Mouse (Mus musculus) forebrain, embryonic 16.5 days (tissue): ENCODE measurements at regions not wholly inside any gene's neighbourhood (a gene's known extent, or its start where the extent isn't known, plus 50 kb on each side); places are given as distances from the start of the nearest gene placed in this dataset.
A peak's percentile ranks its signal among the peaks of the same experiment; 100 is the strongest.

ENCODE experiments used
- ATAC-seq: fragments of 200-750 bp; cut with Nextera tagmentation; 2 replicates; pipeline ENCODE4 v1.8.0; 2017; ENCODE audit warnings: mild to moderate bottlenecking, moderate library complexity
- H3K27ac ChIP-seq: fragments of 300-500 bp; sonication (generic); 2 replicates; pipeline ENCODE4 v1.5.1; 2014; ENCODE audit warnings: low read length, control low read depth
- H3K27me3 ChIP-seq: fragments of 300-500 bp; sonication (generic); replicated peaks from 2 replicates; pipeline ENCODE4 v1.6.1; 2014; ENCODE audit warnings: low read length; ENCODE audit not compliant: control insufficient read depth, insufficient read depth
- H3K36me3 ChIP-seq: fragments of 300-500 bp; sonication (generic); 2 replicates; pipeline ENCODE4 v1.6.1; 2014; ENCODE audit not compliant: control insufficient read depth, insufficient read depth
- H3K4me1 ChIP-seq: fragments of 300-500 bp; sonication (generic); replicated peaks from 2 replicates; pipeline ENCODE4 v1.6.1; 2014; ENCODE audit warnings: low read length; ENCODE audit not compliant: control insufficient read depth, insufficient read depth
- H3K4me2 ChIP-seq: fragments of 300-500 bp; sonication (generic); 2 replicates; pipeline ENCODE4 v1.6.1; 2014; ENCODE audit warnings: mild to moderate bottlenecking, low read length, control low read depth
- H3K4me3 ChIP-seq: fragments of 300-500 bp; sonication (generic); replicated peaks from 2 replicates; pipeline ENCODE4 v1.5.1; 2014; ENCODE audit warnings: mild to moderate bottlenecking, low read length, control low read depth
- H3K9ac ChIP-seq: fragments of 300-500 bp; sonication (generic); replicated peaks from 2 replicates; pipeline ENCODE4 v1.6.1; 2014; ENCODE audit warnings: low read depth, low read length, control low read depth
- H3K9me3 ChIP-seq: fragments of 300-500 bp; sonication (generic); 2 replicates; pipeline ENCODE4 v1.6.1; 2016; ENCODE audit warnings: low read length; ENCODE audit not compliant: control insufficient read depth
- WGBS: fragments of 180-500 bp; shearing (Covaris S2); extraction: QIAGEN DNeasy Blood & Tissue Kit; methylation state at CpG from one replicate; pipeline ENCODE4 v1.1.7; 2014; 5-methylcytosine and 5-hydroxymethylcytosine counted together

DNA sequence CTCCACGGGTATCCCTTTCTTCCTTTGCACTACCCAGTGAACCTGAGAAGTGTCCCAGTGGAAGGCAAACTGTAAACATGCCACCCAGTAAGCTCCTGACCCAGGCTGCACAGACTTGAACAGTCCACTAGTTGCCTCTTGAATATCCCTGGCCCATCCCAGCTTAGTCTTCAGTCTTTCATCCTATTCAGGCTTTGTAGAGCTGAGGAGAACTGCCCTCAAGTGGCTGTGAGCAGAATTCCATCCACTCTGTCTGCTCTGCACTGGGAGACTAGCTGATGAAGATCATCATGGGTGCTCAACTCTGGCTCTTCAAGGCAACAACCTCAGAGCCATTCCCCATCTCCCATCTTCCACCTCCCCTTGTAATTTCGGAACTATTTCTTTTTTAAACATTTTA is 249.1 kb downstream of the Lmx1a start:
- no peak overlapping the region for H3K4me3 ChIP-seq
- peaks cover 4% of the 10 kb centered on the region for H3K4me1 ChIP-seq
- WGBS, result 76% methylated on average over 2 of the region's 2 CpGs
- H3K27me3 ChIP-seq, result no peaks in the 10 kb centered on the region
- H3K4me2 ChIP-seq, result no peak overlapping the region
- H3K9ac ChIP-seq, result no peak overlapping the region
- H3K9me3 ChIP-seq, result no peaks in the 10 kb centered on the region
- ATAC-seq, result peak; percentile 21; the same call in 1 of the 2 replicates
- no peak overlapping the region for H3K27ac ChIP-seq
- H3K36me3 ChIP-seq, result no peaks in the 10 kb centered on the region

- H3K4me2 ChIP-seq, result peak overlapping the region; percentile 9; the same call in 1 of the 2 replicates
- H3K36me3 ChIP-seq, result no peaks in the 10 kb centered on the region
- peak; percentile 37; the same call in 1 of the 2 replicates for ATAC-seq
- no peak overlapping the region for H3K4me3 ChIP-seq
- no peaks in the 10 kb centered on the region for H3K9me3 ChIP-seq
- 25% methylated on average over 8 of the region's 8 CpGs for WGBS
- no peaks in the 10 kb centered on the region for H3K27me3 ChIP-seq
- 0 out of 2 replicates have a peak overlapping the region, but pooled peaks have one; percentile 1 for H3K9ac ChIP-seq
- peaks cover 12% of the 10 kb centered on the region for H3K4me1 ChIP-seq
- no peak overlapping the region; the same call in 1 of the 2 replicates for H3K27ac ChIP-seq
Measured at GRCm38 (mm10) chr1:167942037-167942470, 253.0 kb downstream of the Lmx1a start.

GRCm38 (mm10) chr1:167943121-167943520 is 254.1 kb downstream of the Lmx1a start:
- H3K9ac ChIP-seq, result no peak overlapping the region
- ATAC-seq, result no peak

GRCm38 (mm10) chr1:167945615-167946252 is 256.7 kb downstream of the Lmx1a start:
- Histone ChIP-seq H3K27me3 (no peaks in the 10 kb centered on the region), H3K36me3 (no peaks in the 10 kb centered on the region), H3K4me3 (no peak overlapping the region), H3K27ac (no peak overlapping the region), H3K4me1 (peaks cover 20% of the 10 kb centered on the region), H3K4me2 (no peak overlapping the region), H3K9ac (no peak overlapping the region), H3K9me3 (no peaks in the 10 kb centered on the region)
- 40% methylated on average over 9 of the region's 9 CpGs for WGBS
- peak; percentile 66 for ATAC-seq

More at GRCm38 (mm10) chr1:167943121-167943520, 254.1 kb downstream of the Lmx1a start:
- Histone ChIP-seq H3K4me3 (no peak overlapping the region), H3K27me3 (no peaks in the 10 kb centered on the region), H3K9me3 (no peaks in the 10 kb centered on the region), H3K4me1 (peaks cover 20% of the 10 kb centered on the region), H3K36me3 (no peaks in the 10 kb centered on the region), H3K4me2 (no peak overlapping the region), H3K27ac (no peak overlapping the region)
- 47% methylated on average over 8 of the region's 8 CpGs for WGBS

- Histone ChIP-seq H3K4me3 (no peak overlapping the region), H3K27me3 (no peaks in the 10 kb centered on the region), H3K27ac (no peak overlapping the region), H3K4me2 (no peak overlapping the region), H3K9me3 (no peaks in the 10 kb centered on the region), H3K4me1 (peaks cover 16% of the 10 kb centered on the region), H3K36me3 (no peaks in the 10 kb centered on the region), H3K9ac (no peak overlapping the region)
- WGBS, result 72% methylated on average over 7 of the region's 7 CpGs
- no peak for ATAC-seq
Measured at GRCm38 (mm10) chr1:167947866-167948265, 258.8 kb downstream of the Lmx1a start.

GRCm38 (mm10) chr1:167951717-167952116 is 262.7 kb downstream of the Lmx1a start:
- no peak overlapping the region for H3K4me3 ChIP-seq
- no peak overlapping the region for H3K9ac ChIP-seq

GRCm38 (mm10) chr1:167958531-167958930 is 269.5 kb downstream of the Lmx1a start:
- no peak overlapping the region for H3K4me3 ChIP-seq
- 94% methylated on average over 6 of the region's 6 CpGs for WGBS
- no peak for ATAC-seq

More at GRCm38 (mm10) chr1:167951717-167952116, 262.7 kb downstream of the Lmx1a start:
- ATAC-seq, result no peak
- H3K36me3 ChIP-seq, result no peaks in the 10 kb centered on the region
- no peak overlapping the region for H3K27ac ChIP-seq
- H3K27me3 ChIP-seq, result no peaks in the 10 kb centered on the region
- no peak overlapping the region for H3K4me2 ChIP-seq
- H3K9me3 ChIP-seq, result no peaks in the 10 kb centered on the region
- H3K4me1 ChIP-seq, result peaks cover 8% of the 10 kb centered on the region

DNA sequence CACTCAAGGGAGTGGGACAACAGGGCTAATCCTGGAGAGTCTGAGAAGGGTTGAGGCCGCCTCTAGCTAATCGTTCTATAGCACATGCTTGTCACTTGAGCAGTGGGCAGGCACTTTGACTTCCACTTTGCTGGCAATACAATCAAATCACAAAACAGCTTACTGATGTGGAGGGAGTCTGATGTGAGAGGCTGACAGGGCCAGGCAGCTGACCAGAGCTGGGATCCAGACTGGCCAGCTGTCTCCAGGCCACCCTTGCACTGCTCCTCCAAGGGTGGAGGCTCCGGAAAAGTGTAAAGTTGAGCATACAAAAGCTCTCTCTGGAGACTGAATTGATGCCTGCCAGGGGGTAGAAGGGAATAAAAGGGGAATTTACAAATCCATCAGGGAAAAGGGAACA is 280.5 kb downstream of the Lmx1a start:
- 16% methylated on average over 3 of the region's 3 CpGs for WGBS
- no peak overlapping the region for H3K4me2 ChIP-seq
- H3K4me3 ChIP-seq, result no peak overlapping the region
- H3K27ac ChIP-seq, result no peak overlapping the region
- H3K9ac ChIP-seq, result no peak overlapping the region
- H3K9me3 ChIP-seq, result no peaks in the 10 kb centered on the region
- no peaks in the 10 kb centered on the region for H3K36me3 ChIP-seq
- ATAC-seq, result peak; percentile 49; the same call in 1 of the 2 replicates
- 0 out of 2 replicates have a peak, but pooled peaks cover 2% of the 10 kb centered on the region for H3K27me3 ChIP-seq
- H3K4me1 ChIP-seq, result no peaks in the 10 kb centered on the region

More at GRCm38 (mm10) chr1:167958531-167958930, 269.5 kb downstream of the Lmx1a start:
- Histone ChIP-seq H3K9me3 (no peaks in the 10 kb centered on the region), H3K36me3 (no peaks in the 10 kb centered on the region), H3K27me3 (no peaks in the 10 kb centered on the region), H3K4me2 (no peak overlapping the region), H3K4me1 (no peaks in the 10 kb centered on the region), H3K27ac (no peak overlapping the region), H3K9ac (no peak overlapping the region)

- 10% methylated on average over 5 of the region's 5 CpGs for WGBS
- Histone ChIP-seq H3K27ac (no peak overlapping the region), H3K9me3 (no peaks in the 10 kb centered on the region), H3K4me3 (no peak overlapping the region), H3K4me1 (no peaks in the 10 kb centered on the region), H3K9ac (no peak overlapping the region), H3K27me3 (0 out of 2 replicates have a peak, but pooled peaks cover 2% of the 10 kb centered on the region), H3K4me2 (no peak overlapping the region), H3K36me3 (no peaks in the 10 kb centered on the region)
- no peak for ATAC-seq
Measured at GRCm38 (mm10) chr1:167969985-167970384, 280.9 kb downstream of the Lmx1a start.
